Mouse (Mus musculus): ENCODE measurements around the gene Uvrag.

Uvrag gene

DNA sequence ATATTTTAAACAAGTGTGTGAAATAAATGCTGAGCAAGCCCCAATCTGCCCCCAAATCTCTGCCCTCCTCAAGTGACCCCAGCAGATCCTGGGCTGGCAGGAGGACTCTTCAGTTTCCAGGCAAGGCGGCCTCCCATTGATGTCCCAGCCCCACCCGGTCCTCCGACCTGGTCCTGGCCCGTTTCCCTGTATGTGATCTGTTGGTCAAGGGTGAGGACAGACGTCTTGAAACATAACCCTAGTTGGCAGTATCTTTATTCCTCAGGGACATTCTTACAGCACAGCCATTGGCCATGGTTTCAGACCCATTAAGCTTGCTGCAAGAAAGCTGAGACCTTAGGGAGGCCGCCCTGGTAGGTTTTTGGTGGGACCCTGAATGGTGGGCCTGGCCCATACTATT, 287.1 kb downstream of the Uvrag start:
- DNase-seq (ENCODE audit: low read depth, low spot score) = no peak

- DNase-seq (ENCODE audit: low read depth, low spot score) = no peak
Measured at GRCm38 (mm10) chr7:98852950-98853650, 287.8 kb downstream of the Uvrag start.

DNA sequence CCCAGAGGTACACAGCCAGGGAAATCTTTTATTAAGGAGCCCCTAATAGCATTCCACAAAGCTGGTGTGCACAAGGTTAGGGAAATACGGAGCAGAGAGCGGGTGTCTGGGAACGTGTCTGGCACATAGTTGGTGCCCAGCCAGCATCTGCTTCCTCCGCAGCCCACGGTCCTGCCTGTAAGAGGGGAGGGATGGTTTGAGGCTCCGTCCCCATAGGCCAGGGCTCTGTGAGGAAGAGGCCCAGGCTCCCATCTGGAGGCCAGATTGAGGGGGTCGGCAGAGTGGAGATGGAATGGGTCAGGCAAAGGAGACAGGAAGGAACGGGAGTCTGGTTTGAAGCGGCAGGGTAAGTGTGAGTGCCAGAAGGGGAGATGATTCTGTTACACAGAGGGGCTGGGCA, 289.7 kb downstream of the Uvrag start:
- no peak for DNase-seq (ENCODE audit: low read depth, low spot score)

DNA sequence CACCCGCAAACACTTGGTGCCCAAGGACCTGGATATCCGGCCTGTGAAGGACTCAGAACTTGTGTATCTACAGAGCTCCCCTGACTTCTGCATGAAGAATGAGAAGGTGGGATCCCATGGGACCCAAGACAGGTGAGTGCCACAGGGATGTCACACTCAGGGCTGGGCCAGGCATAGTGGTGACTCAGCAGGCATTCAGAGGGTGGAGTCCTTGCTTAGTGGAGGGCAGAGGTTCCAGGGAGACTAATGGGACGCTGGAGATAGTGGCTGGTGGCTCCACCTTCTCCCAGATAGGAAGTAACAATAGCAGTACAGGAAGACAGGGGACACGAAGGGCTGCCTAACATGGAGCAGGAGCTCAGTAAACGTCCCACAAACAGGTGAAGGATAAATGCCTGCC, 290.6 kb downstream of the Uvrag start:
- no peak for DNase-seq (ENCODE audit: low read depth, low spot score)

DNA sequence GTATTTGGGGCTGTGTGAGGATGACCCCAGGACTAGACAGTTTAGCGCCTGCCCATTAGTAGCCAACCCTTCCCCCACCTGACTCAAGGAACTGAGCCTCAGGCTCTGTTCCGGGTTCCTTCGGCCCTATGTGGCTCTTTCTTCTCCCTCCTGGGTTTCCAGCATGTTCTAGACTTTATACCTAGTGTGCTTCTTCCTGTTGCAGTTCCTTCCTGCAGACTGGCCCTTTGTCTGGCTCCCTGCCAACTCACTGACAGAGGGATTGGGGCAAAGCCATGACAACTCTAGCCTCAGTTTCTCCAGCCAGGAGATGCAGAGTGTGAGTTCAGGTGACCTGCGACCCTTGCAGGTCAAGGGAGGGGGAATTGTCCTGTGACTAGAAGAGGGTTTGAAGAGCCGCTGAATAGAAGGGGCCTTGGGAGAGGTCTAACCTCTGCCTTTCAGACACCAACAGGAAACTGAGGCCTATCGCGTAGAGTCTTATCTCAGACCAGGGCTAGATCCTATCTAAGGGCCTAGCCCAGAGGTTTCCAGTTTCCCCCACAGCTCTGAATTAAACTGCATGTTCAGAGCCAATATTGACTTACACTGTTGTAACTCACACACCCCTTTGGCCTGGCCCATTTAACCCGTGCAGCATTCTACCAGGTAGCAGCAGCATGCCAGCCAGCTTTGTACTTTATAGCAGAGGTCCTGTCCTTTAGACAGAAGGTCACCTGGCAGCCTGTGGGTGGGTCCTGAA, 291.9 kb downstream of the Uvrag start:
- DNase-seq (ENCODE audit: low read depth, low spot score) = peak; percentile 14

DNA sequence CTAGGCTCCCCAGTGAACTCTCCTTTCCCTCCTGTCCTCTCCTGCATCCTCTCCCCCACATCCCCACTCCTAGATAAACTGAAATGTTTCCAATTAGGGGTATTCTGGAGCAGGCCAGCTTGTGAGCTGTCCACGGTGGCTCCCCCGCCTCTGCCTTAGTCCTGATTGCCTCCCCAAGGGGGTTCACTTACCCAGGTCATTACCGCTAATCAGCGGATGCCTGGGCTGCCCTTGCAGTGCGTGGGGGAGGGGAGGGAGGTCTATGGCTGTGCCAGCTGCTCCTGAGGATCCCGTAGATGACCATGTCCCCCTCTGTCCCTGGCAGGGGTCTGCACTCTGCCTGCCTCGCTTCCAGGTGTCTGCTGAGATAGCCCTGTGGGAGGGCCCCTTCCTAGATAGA, 297.3 kb downstream of the Uvrag start:
- no peak for DNase-seq (ENCODE audit: low read depth, low spot score)

DNA sequence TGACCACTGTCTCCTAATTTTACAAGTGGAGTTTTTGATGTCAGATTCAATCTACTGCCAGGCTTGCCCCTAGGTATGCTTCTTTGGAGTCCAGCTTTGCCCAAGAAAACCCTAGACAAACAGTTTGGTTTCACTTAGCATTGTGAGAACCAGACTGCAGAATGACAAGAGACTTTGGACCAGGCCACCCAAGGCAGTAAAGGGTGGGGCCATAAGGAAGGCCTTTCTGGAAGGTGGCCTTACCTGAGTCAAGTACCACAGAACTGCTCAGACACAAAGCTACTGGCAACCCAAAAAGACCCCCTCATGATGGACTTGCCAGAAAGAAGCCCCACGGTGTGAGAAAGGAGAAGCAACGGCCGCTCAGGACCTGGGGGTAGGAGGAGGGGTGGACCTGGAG, 297.9 kb downstream of the Uvrag start:
- no peak for DNase-seq (ENCODE audit: low read depth, low spot score)

DNA sequence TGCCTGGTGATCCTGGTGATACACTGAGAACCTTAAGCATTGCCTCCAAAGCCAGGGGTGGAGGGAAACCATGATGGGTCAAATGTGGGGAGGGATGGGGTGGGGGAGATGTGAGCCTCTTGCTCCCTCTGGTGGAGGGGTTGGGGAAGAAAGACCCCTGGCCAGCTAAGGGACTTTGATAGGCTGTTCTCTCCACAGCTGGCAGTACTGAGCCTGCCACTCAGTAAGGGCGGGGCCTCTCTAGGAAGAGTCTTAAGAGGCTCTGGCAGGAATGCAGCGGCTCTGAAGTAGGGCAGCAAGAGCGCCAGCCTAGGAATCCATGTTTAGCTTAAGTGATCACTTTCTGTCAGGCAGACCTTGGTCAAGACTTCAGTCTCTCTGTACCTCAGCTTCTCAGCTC, 299.1 kb downstream of the Uvrag start:
- DNase-seq (ENCODE audit: low read depth, low spot score) = no peak

DNA sequence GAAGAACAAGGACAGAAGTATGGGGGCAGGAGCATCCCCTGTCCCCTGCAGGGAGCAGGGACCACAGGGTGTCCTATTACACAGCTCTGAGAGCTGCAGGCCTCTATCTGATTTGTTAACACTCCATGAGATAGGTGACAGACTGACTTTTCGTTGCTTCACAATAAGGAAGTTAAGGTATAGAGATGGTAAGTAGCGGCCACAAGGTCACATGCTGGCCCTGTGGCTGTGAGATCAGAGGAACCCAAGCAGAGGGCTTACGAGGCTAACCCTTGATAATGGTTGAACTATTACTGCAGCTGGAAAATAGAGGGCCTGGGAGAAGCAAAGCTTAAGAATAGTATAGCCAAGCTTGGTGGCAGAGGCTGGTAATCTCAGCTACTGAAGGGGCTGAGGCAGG, 300.2 kb downstream of the Uvrag start:
- no peak for DNase-seq (ENCODE audit: low read depth, low spot score)

DNA sequence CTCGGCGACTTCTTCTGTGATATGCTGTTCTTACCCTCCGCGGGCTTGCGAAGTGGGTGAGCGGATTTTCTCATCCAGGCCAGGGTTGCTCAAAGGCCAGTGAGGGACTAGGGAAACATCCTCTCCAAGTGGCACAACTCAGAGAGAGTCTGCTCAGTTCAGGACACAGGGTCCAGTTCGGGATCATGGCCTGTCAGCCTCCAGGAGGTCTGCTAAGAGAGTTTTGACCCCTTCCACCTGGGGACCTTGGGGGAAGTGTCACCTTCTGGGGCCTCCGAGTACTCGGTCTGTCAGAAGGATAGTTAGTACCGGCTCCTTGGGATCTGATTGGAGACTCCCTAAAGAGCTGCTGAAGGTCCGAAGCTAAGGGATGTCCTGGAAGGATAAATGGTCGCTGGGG, 301.6 kb downstream of the Uvrag start:
- no peak for DNase-seq (ENCODE audit: low read depth, low spot score)

DNA sequence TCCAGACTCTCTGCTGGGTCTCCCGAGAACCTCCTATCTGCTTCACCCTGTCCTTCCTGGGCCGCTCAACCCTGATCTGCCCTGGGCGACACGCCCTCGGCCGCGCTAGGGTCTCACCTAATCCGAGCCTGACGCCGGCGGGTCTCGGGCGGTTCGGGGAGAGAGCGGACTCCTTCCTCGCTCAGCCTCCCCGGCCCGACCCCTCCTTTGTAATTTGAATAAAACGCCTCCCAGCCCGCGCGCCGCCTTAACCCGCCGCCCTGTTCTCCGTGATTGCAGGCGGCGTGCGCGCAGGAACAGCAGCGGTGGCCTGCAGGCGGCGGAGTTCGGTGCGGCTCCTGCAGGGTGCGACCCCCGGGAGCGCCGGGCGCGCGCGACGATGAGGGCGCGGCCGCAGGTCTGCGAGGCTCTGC, 302.2 kb downstream of the Uvrag start:
- peak; percentile 65 for DNase-seq (ENCODE audit: low read depth, low spot score)

DNA sequence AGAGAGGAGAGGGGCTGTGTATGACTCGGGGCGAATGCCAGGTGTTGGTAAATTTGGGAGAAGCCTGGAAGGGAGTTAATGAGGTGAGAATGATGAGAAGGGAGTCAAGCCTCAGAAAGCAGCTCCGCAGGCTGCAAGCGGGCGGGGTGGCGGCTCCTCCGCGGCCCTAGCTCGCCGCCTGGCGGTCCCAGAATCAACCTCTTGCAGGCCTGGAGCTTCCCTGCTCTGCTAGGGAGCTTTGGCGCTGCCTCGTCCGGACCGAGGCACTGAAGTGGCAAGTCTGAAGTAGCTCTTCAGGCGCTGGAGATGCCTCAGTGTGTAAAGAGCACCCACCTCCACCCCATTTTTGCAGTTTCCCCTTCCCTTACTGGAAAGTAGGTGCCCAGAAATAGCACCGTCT, 303.0 kb downstream of the Uvrag start:
- peak; percentile 81 for DNase-seq (ENCODE audit: low read depth, low spot score)

GRCm38 (mm10) chr7:98836646-98837045, 304.3 kb downstream of the Uvrag start:
- DNase-seq (ENCODE audit: low read depth, low spot score) = peak; percentile 82

GRCm38 (mm10) chr7:98835519-98836441, 305.2 kb downstream of the Uvrag start:
- DNase-seq (ENCODE audit: low read depth, low spot score) = peak; percentile 35

Measured in CD4-positive, CD25-positive, alpha-beta regulatory T cell, adult 2 months (primary cell).